Mouse (Mus musculus): ENCODE data around the gene Aanat.
A peak's percentile ranks its signal among the peaks of the same experiment; 100 is the strongest.

Gene Aanat

DNA sequence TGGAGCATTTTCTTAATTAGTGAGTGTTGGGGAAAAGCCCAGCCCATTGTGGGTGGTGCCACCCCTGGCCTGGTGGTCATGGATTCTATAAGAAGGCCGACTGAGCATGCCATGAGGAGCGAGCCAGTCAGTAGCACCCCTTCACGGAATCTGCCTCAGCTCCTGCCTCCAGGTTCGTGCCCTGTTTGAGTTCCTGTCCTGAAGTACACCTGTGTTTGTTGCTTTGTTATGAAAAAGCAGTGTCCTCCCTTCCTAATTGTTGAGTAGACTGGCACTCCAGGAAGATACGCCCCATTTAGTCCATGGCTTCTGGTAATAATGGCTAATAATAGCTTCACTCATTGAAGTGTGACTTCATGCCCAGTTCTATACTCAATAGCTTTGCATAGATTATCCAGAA is at the start of gene Aanat:
Gene Aanat (plus strand): TSS at position 123 of the 400 bp plus-strand sequence.
- no peak for DNase-seq (ENCODE audit: low read depth, low spot score)

DNA sequence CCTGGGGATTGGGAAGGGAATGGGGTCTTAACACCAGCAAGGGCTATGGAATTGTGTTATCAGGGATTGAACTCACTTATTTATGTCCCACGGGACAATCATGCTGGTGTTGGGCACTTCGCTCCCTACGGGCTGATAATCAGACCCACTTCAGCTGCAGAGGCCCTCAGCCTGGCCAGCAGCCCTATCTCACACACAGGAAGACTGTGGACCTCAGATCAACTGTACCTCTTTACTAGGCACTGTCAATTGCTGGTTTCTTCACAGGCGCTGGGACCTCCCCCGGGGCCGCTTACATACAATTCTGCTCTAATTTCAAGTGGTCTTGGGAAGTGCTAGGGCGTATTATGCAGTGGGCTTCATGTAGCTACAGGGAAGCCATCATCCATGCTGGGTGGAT is 49.5 kb upstream of the Aanat start:
- DNase-seq (ENCODE audit: low read depth, low spot score): no peak

DNA sequence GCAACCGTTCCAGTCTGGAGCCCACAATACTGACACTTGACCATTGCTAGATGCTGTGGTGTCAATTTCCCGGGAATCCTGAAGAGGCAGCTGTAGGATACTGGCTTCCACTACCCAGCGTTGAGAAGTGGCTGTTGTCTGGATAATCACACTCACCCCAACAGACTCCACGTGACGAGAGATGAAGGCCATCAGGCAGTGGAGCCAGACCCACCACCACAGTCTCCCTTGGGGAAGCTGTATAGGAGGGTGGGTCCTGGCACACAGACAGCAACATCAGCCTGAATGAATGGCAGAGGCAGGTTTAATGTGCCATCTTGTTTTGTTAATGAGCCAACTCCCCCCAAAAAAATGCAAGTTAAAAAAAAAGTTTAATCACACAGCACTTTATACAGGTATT is 48.8 kb upstream of the Aanat start:
- no peak for DNase-seq (ENCODE audit: low read depth, low spot score)

DNA sequence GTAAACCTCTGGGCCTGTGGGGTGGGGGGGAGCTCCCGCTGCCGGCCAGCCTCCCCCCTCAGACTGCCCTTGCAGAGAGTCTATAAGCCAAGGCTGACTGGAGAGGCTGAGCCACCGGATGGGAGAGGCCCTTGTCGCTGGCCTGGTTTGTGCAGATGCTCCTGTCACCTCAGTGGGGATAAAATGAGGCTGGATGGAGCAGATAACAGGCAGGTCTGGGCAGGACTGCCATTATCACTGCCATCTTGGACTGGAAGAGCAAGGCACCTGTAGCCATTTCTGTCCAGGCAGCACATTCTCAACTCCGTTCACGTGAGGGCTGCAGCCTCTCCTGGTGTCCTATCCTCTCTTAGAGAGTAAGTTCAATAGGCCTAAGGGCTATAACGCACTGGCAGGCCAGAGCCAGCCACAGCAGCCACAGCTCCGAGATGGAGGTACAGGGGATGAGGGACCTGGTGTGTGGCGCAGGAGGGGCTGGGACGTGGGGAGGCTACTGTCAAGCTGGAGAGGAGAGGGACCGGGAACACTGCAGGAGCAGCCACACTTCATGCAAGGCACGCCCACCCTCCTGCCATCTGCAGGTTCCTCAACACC is 48.0 kb upstream of the Aanat start:
- DNase-seq (ENCODE audit: low read depth, low spot score): no peak

DNA sequence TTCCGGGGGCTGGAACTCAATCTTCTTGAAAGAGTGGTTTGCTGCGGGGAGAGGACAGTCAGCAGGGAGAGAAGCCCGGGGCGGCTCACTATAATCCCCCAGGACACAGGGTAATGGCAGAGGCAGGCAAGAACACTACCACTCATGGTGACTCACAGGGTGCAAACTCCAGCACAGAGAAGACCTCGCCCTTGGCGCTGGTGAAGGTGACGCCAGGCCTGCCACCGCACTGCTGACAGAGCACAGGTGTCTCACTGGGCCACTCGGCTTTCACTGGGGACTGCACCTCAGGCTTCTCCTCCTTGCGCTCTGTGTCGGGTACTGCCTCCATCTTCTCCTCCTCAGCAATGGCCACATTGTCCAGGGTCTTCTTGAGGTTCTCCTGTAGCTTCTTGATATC is 45.0 kb upstream of the Aanat start:
- no peak for DNase-seq (ENCODE audit: low read depth, low spot score)

DNA sequence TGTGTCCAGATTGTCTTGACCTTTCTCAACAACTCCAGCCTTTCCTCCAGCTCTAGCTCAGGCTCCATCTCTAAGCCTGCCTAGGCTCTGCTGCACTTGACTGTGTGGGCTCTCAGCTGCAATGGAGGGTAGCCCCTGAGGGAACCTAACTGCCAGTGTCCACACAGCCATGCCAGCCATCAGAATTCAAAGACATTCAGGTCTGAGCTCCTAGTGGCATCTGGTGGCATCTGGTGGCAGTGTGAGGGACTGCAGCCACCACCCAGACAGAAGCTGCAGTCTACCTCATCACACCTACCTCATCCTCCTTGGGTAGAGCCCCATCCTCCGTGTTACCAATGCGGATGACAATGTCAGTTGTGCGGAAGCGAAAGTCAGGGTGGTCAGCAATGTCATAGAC is 43.1 kb upstream of the Aanat start:
- DNase-seq (ENCODE audit: low read depth, low spot score): no peak

DNA sequence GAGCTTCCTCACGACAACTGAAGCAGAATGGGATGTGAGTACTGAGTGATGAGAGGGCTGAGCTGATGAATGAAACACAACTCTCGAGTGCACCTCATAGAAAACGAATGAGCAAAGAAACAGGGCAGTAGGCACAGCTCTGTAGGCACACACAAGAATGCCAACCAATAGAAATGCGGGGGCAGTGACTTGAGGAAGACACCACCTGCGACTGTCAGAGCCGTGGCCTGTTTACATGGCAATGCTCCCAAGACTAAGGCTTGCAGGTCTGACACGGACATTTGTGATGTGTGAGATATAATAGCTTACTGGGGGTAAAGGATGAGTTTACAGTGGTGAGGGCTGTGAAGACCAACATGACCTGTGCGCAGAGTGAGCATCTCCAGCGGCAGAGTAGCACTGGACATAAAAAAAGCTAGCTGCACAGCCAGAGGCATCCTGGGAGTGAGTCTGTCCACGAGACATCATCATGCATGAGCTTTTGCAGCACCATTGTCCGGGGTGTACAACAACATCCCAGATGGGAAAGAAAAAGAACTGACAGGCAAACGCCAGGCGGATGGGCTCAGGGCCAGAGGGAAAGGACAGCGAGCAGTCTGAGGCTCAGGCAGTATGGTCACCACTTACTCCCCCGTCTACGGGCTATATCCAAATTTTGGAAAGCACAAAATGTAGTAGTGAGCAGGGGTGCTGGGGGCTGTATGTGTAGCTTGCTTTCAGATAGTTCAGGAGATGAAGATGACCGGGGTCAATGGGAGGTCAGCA is 38.8 kb upstream of the Aanat start:
- DNase-seq (ENCODE audit: low read depth, low spot score): no peak

DNA sequence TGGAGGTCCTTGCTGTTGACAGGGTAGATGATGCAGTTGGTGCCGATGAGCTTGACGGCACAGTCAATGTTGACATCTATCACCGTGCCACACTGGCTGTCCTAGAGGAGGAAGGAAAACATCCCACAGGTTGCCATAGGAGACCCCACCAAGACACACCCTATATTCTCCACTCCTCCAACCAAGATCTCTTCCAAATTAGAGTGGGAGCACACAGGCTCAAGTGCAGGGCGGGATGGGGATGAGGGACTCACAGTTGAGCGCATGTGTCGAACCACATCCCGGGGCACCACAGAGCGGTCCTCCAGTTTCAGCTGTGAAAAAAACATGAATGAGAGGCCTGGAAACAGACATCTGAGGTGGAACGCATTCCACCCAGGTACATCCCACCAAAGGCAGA is 37.5 kb upstream of the Aanat start:
- DNase-seq (ENCODE audit: low read depth, low spot score): no peak

DNA sequence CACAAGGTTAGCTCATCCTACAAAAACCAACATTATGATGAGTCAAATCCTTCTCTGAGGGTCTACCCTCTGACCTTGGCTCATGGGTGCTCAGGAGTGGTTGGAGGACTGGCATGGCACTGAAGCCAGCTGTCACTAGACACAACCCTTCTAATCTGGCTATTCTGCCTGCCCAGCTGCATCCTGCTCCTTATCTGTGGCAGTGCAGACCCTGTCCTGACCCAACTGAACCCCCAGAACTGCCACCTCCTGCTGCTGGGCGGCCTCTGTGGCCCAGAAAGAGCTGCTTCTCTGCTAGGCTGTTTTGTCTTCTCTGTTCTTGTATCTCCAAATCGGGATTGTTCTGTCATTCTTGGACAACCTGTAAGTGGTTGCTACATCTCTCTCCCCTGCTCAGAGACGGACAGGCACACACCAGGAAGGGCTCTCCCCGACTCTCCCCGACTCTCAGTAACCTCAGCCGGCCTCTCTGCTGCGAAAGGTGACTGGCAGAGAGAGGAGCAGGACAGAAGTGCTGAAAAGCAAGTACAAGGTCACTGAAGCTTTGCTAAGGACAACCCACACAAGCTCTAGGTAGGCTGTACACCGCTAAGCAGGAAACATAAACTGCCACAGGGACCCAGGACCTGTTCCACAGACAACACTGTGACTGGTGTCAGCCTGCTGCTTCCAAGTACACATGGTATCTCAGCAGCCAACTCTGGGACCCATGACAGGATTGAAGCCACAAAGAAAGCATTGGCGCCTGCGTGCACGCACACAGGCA is 36.8 kb upstream of the Aanat start:
- DNase-seq (ENCODE audit: low read depth, low spot score): no peak

DNA sequence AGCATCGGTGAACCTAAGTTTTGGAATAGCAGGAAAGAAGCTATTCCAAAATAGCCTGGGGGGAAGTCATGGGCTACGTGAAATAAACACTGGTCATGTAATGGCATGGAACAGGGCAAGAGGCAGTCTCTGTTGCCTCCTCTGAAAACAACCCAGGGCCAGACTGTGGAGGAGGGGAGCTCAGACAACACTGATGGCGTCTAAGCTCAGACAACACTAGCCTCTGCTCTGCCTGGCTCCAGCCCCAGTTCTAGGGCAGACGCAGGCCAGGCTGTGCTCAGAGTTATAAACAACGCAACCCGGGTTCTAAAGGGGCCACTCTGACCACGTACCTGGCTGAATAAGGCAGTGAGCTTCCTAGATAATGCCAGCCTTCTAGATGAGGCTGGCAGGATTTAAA is 35.5 kb upstream of the Aanat start:
- no peak for DNase-seq (ENCODE audit: low read depth, low spot score)

DNA sequence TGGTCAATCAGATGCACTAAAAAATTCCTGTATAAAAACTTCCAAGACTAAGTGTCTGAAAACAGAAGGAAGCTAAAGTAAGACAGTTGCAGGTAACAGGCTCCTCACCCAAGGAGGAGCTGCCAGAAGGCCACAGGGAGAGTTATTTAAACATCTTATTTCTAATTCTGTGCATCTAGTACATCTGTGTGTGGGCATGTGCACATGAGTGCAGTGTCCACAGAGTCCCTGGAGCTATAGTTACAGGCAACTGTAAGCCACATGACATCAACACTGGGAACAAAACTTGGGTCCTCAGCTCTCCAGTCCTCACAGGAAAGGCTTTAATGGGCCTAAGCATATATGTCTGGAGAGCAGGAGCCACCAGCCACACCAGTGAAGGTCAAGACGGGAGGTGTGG is 34.0 kb upstream of the Aanat start:
- DNase-seq (ENCODE audit: low read depth, low spot score): peak; percentile 50

DNA sequence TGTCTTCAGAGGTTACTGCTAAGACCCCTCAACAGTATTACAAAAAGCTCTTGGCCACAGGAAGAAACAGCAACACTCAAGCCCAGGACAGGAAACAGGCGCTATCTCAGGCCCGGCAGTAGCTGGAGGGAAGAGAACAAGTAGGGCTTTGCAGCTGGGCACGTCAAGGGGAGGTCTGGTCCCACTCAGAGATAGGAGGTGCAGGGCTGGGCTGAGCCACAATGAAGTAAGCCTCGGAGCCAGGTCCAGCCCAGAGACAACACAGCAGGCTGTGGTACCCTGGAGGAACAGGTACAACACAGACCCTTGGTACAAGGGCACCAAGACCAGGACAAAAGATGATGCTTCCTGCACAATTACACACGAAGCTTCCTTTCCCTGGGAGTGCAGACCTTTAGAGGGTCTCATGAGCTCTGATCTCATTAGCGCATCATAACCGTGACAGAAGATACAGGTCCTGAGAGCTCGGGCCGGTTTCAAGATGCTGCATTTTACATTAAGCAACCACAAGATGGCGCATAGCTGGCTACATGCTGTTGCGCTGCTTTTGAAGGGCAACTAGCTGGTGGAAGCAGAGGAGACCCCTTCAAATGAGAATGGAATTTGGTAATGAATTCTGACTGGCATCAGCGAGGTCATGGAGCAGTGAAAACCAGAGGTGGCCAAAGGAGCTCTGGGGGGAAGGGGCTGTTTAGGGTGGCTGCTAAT is 31.9 kb upstream of the Aanat start:
- DNase-seq (ENCODE audit: low read depth, low spot score): peak; percentile 50

DNA sequence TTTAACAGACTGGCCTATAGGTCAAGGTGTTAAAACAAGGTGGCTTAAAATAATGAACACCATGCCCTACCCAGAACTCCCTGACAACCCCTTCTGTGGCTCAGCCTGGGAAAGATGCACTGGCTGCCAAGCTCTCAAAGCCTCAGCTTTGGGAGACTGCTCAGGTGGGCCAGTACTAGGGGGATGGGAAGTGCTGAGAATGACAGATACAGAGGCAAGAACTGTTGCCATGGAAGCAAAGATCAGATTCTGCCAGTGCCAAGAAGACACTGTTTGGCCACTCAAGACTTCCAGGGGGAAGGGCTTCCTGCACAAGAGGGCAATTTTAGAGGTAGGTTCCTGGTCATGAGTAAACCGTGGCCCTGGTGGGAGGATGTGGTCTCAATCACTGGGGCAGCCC is 30.7 kb upstream of the Aanat start:
- no peak for DNase-seq (ENCODE audit: low read depth, low spot score)

DNA sequence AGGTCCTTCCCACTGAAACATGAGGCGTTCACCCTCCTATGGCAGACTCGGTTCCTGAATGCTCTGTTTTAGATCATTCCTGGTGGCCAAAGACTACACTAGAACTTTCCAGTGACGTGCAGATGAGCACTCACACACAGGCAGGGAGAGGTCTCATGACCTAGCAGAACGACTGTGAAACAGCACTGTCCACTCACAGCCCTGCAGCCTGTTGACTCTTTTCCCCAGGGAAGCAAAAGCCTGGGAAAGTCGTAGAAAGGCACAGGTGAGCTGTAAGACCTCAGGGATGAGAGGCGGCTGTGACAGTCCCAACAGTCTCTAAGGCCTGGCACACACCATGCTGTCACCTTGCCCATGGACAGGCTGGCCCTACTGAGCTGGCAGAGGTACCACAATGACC is 29.9 kb upstream of the Aanat start:
- no peak for DNase-seq (ENCODE audit: low read depth, low spot score)

DNA sequence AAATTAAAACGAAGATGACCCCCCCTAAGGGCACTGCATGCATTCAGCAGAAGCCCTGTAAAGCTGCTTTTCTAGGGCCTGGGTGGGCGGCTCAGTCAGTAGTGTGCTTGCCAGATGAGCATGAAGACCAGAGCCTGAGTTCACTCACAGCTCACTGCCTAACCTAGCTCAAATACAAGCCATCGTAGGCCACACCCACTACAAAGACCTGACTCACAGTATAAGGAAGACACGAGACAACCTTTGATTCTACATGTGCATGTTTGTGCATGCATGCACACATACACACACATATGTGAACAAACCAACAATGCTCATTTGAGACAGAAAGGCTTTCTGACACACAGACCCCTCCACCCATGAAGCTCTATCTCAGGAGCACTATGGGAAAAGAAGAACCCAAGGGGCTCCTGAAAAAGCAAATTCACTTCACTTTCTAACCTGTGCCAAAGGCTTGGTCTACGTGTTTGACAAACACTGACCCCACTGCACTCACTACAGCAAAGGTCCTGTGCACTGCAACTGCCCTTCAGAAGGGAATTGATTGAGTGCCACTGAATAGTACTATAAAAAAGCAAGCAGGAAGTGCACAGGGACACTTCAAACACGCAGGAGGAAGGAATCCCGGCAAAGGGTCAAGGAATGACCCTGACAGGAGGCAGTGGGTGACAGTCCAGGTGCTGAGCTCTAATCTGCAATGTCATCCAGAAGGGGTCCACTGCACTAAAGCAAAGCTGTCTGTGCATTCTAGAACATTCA is 20.8 kb upstream of the Aanat start:
- no peak for DNase-seq (ENCODE audit: low read depth, low spot score)

DNA sequence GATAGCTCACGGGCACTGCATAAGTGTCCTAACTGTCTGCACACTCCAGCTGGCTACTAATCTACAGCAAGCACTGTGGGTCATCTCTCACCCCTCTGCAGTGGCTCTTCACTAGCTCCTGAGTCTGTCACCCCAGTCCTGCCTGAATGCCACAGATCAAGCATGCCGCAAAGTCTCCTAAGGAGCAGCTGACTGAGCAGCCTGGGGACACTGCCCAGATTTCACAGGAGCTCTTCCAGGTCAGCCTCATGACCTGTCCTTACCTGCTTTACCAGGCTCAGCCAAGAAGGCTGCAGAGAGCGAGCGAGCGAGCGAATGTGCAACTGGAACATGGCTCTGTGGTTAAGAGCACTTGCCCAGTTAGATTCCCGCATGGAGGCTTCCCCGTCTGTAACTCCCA is 18.7 kb upstream of the Aanat start:
- no peak for DNase-seq (ENCODE audit: low read depth, low spot score)

DNA sequence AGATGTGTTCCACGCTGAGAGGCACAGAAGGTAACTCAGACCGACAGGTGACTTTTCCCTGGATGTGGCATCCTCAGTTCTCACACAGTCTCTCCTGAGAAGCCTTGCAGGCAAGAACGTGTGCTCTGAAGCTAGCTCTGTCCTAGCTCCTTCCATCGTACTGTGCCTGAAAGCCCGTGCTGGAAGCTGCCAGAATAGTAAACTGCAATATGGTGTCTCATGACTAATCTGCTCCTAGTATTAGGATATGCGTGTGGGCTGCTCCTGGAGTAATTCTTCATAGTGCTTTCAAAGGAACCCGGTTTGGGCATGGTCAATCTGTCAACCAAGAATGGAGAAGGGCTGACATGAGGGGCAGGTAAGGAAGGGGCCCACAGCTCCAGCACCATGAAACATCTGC is 15.4 kb upstream of the Aanat start:
- DNase-seq (ENCODE audit: low read depth, low spot score): no peak

DNA sequence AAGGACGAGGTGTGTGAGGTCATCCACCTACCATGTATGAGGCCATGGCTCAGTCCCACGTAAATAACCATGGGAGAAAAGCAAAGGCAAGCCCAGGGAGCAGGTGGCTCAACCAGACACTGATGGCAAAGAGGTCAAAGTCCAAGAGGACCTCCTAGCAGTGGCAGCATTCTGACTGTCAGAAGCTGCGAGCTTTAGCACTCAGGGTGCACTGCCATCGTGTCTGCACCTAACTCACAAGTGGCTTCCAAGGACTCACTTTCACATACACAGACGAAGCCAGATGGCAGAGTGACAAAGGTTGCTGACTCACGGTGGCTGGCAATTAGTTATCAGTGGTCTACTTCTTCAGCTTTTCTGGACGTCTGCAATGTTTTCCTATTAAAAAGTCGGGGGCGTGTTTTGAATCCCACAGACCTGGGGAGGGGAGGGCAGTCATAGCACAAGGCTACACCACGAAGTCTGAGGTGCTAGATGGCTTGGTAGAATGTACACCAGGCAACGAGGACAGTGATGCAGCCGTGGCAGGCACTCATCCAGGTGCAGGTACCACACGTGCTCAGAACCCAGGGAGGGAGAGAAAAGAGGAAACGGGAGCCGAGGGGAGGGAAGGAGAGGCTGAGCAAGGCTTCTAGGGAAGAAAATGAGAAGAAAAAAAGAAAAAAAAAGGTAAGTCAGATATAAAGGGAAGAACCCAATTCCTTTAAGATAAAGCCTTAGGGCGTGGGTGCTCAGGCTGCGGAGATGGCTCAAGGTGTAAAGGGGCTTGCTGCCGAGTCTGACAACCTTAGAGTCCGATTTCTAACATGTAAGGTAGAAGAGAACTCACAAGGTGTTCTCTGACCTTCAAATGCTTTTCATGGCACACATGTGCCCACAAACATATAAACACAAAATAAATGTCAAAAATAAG is 14.2 kb upstream of the Aanat start:
- no peak for DNase-seq (ENCODE audit: low read depth, low spot score)

DNA sequence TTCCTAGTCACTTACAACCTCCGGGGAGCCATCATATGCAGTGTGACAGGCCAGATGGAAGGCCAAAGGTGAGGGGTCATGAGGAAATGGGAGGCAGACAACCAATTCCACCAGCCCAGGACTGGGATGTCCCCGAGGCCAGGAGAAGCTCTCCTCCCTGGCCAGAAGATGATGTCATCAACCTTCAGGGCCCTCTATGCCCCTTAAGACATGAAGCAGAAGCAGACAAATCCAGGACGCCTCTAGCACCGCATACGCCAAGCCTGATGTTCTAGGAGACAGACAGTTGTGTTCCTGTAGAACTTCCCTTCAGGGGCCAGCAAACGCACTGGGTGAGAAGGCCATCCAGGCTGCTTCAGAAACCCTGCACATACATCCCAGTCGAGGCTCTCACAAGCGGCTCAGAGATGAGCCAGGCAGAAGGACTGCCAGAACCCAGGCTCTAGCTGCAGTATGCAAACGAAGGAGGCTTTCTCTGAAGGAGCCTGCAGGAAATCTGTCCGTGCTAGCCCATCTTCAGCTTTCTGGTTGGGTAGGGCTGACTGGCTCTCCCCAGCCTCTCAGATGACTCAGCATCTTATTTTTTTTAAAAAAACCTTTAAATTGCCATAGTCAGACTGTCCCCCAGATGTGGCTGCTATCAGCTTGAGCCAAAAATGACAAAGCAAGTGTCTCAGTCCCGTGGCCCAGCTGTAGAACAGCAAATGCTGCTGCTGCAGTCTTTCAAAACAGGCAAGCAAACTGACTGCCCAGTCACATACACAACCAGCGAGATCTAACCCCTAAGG is 13.3 kb upstream of the Aanat start:
- DNase-seq (ENCODE audit: low read depth, low spot score): peak; percentile 61

DNA sequence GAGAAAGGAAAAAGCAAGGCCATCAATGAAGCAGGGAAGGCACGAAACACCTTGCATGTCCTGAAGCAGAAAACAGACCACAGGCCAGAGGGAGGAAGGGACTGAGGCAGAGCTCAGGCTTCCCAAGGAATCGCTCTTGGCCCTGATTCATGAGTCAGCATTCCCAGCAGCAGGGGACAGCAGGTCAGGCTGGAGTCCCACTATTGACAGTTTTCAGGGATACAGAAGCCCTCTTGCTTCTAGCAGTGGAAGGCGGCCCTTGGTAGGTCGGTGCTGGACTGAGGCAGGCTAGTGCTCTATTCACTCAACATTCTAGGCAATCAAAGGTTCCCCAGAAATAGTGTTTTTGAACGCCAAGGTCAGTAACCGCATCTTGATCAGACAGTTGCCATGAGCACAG is 11.7 kb upstream of the Aanat start:
- DNase-seq (ENCODE audit: low read depth, low spot score): no peak

Data from telencephalon, adult 2 months (tissue).